14 mouse cellular contexts compared by ENCODE assay signal in the genomic region with DNA sequence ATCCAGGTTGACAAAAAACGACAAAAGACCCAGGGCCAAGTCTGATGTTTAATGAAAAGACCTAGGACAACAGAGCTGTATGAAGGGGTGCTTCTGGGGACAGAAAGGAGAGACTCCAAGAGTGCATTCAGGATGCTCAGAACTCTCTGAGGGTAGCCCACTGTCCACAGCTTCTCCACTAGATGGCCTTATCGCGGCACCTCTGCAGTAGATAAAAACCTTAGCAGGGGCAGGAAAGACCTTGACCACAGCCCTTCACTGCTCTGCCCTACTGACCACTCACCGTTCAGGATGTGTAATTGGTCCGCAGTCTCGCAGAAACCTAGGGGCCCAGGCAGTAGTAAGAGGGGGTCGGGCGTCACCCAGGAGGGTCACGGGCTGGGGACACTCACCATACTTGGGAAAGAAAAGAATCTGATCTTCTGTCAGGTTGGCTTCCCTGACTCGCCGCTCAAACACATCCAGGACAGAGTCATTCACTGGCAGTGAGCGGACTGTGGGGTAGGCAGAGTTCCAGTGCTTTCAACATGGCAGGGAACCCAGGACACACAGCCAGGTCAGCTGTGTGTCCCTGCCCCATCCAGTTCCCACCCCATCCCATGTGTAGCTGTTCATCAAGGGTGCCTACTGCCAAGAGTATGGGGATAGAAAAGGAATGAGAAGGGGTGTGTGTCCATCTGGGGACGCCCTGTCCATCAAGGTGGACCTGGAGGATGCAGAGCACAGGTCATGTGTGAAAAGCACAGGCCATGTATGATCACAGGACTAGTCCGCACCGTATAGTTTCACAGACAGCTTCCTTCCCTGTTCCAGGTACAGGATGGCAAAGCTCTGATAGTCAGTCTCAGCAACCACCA. TPM values are rescaled to one million over a fixed set of nuclear protein-coding genes. Genes with fewer than 3 reads are reported as not detected.
DNase-seq lines count a peak whose midpoint lies in the region; ATAC-seq and TF ChIP-seq lines count a peak whose summit lies in the region.
"Had no signal": no experiment of that assay in that cellular context is flagged by ENCODE, and none has a peak within 500 bp of the region (broad histone marks: within the 10 kb centered on the region; RNA-seq: fewer than 3 reads in every experiment).

No protein-coding gene starts in this region.

- no peaks in the 10 kb centered on the region for H3K36me3 ChIP-seq in liver, adult 2 months (ENCODE audit: control insufficient read depth, insufficient read depth, low read length)
- peaks cover 7% of the 10 kb centered on the region; the same call in 1 of the 2 replicates for H3K36me3 ChIP-seq in liver, embryonic 11.5 days (ENCODE audit: control insufficient read depth, insufficient read depth, low read length)
- H3K36me3 ChIP-seq in MEL (ENCODE audit: control insufficient read depth in 1 of 2, insufficient read depth in 2 of 2, low read length in 2 of 2) = peaks cover 0 to 29% of the 10 kb centered on the region in 2 experiments; a peak in 2 of 4 replicates
- H3K36me3 ChIP-seq in intestine, embryonic 15.5 days = no peaks in the 10 kb centered on the region

- H3K27me3 ChIP-seq in liver, adult 2 months (ENCODE audit: control insufficient read depth, insufficient read depth, low read length) = no peaks in the 10 kb centered on the region
- no peaks in the 10 kb centered on the region for H3K27me3 ChIP-seq in liver, embryonic 11.5 days (replicated peaks; ENCODE audit: control insufficient read depth, insufficient read depth, low read length)
- H3K27me3 ChIP-seq in MEL (ENCODE audit: control insufficient read depth in 1 of 2, insufficient read depth in 2 of 2, low read length in 2 of 2) = no peaks in the 10 kb centered on the region
- no peaks in the 10 kb centered on the region for H3K27me3 ChIP-seq in intestine, embryonic 15.5 days (replicated peaks)
- H3K27me3 ChIP-seq: limb, embryonic 13.5 days; midbrain, embryonic 13.5 days had no signal

- peaks cover 17% of the 10 kb centered on the region for H3K4me1 ChIP-seq in liver, adult 2 months (ENCODE audit: control insufficient read depth, insufficient read depth, low read length)
- peaks cover 31% of the 10 kb centered on the region for H3K4me1 ChIP-seq in liver, embryonic 11.5 days (replicated peaks; ENCODE audit: control insufficient read depth, insufficient read depth, low read length)
- H3K4me1 ChIP-seq in MEL (ENCODE audit: control insufficient read depth in 1 of 2, insufficient read depth in 2 of 2, low read length in 2 of 2) = peaks cover 10 to 36% of the 10 kb centered on the region in 2 experiments
- H3K4me1 ChIP-seq in intestine, embryonic 15.5 days (replicated peaks) = peaks cover 27% of the 10 kb centered on the region

- H3K27ac ChIP-seq in gastrocnemius, adult 2 months = no peak overlapping the region
- H3K27ac ChIP-seq in liver, adult 2 months (replicated peaks; ENCODE audit: insufficient read depth, low read depth, low read length) = peak overlapping the region; percentile 92
- H3K27ac ChIP-seq in liver, embryonic 11.5 days (ENCODE audit: low read depth, low read length) = no peak overlapping the region
- peak overlapping the region; percentile 74 for H3K27ac ChIP-seq in MEL (ENCODE audit: control insufficient read depth, low read depth, low read length)
- H3K27ac ChIP-seq in intestine, embryonic 15.5 days = peak overlapping the region; percentile 58; the same call in 1 of the 2 replicates
- H3K27ac ChIP-seq: left cerebral cortex, adult 2 months; limb, embryonic 13.5 days; midbrain, embryonic 13.5 days had no signal

- peaks cover 10% of the 10 kb centered on the region for H3K79me2 ChIP-seq in liver, adult 2 months (ENCODE audit: control insufficient read depth, insufficient read depth, low read length)
- peaks cover 9% of the 10 kb centered on the region for H3K79me2 ChIP-seq in MEL (ENCODE audit: control insufficient read depth, insufficient read depth, low read length, poor library complexity)

- no peak for DNase-seq in gastrocnemius, adult 2 months
- no peak for DNase-seq in gastrocnemius, postnatal 4 days (ENCODE audit: low spot score in 2 of 2)
- DNase-seq in liver, adult 2 months (ENCODE audit: extremely low read depth, low read depth, low spot score) = peak; percentile 79
- no peak for DNase-seq in liver, embryonic 11.5 days (ENCODE audit: low spot score)
- DNase-seq in MEL (ENCODE audit: low read depth, low spot score) = no peak
- no peak for DNase-seq in left cerebral cortex, adult 8-10 months (ENCODE audit: low spot score in 2 of 2)
- DNase-seq: heart, postnatal 36 days had no signal

- H3K9ac ChIP-seq in liver, adult 2 months (ENCODE audit: low read depth, low read length) = peak overlapping the region; percentile 67
- no peak overlapping the region for H3K9ac ChIP-seq in liver, embryonic 11.5 days (ENCODE audit: low read depth, low read length)
- peak overlapping the region; percentile 51 for H3K9ac ChIP-seq in MEL (ENCODE audit: control insufficient read depth, low read depth, low read length, poor library complexity, severe bottlenecking)
- no peak overlapping the region for H3K9ac ChIP-seq in intestine, embryonic 15.5 days
- H3K9ac ChIP-seq: limb, embryonic 13.5 days; midbrain, embryonic 13.5 days had no signal

- intact Hi-C loops in gastrocnemius, adult 2 months (cut with DNase I) = no loop called here

- TF ChIP-seq CTCF in gastrocnemius, adult 2 months (IDR thresholded peaks at IDR 0.05) = peak; percentile 31
- no peak for TF ChIP-seq CTCF in liver, adult 2 months (IDR thresholded peaks at IDR 0.05; ENCODE audit: low read depth, low read length)
- peak in 2 of 3 experiments; percentile 38 to 39; a peak in 4 of 6 replicates for TF ChIP-seq CTCF in MEL (IDR thresholded peaks at IDR 0.05 in 2 of 3, conservative IDR thresholded peaks at IDR 0.05 in 1 of 3; ENCODE audit: control insufficient read depth in 1 of 3, insufficient read depth in 1 of 3, low read depth in 2 of 3, low read length in 3 of 3, poor library complexity in 1 of 3, severe bottlenecking in 1 of 3)

- no peak for ATAC-seq in liver, embryonic 11.5 days (replicated peaks; ENCODE audit: low FRiP score)
- no peak for ATAC-seq in intestine, embryonic 15.5 days

- TF ChIP-seq RAD21 in MEL (IDR thresholded peaks at IDR 0.05; ENCODE audit: low read depth, low read length) = peak; percentile 25

- no peak for TF ChIP-seq EP300 in MEL (IDR thresholded peaks at IDR 0.05; ENCODE audit: low read depth in 1 of 2, low read length in 2 of 2)

- no peak overlapping the region for H3K4me2 ChIP-seq in liver, embryonic 11.5 days
- no peak overlapping the region for H3K4me2 ChIP-seq in intestine, embryonic 15.5 days (replicated peaks)
- H3K4me2 ChIP-seq: midbrain, embryonic 13.5 days had no signal

- H3K9me3 ChIP-seq in liver, embryonic 11.5 days (ENCODE audit: control insufficient read depth, low read length) = no peaks in the 10 kb centered on the region
- no peaks in the 10 kb centered on the region for H3K9me3 ChIP-seq in MEL (replicated peaks; ENCODE audit: insufficient read depth, low read length)
- no peaks in the 10 kb centered on the region for H3K9me3 ChIP-seq in intestine, embryonic 15.5 days
- H3K9me3 ChIP-seq: limb, embryonic 13.5 days; midbrain, embryonic 13.5 days had no signal

- WGBS in liver, adult 2 months = 38% methylated on average over 15 of the region's 15 CpGs
- WGBS in liver, embryonic 11.5 days = 57% methylated on average over 15 of the region's 15 CpGs
- WGBS in intestine, embryonic 15.5 days = 68% methylated on average over 15 of the region's 15 CpGs

- no peak for TF ChIP-seq POLR2A in liver, adult 2 months (IDR thresholded peaks at IDR 0.05; ENCODE audit: extremely low read depth, insufficient read depth, low read length)
- TF ChIP-seq POLR2A in MEL (IDR thresholded peaks at IDR 0.05; ENCODE audit: control insufficient read depth in 1 of 2, insufficient read depth in 1 of 2, low read depth in 1 of 2, low read length in 2 of 2, poor library complexity in 1 of 2) = no peak

- H3K4me3 ChIP-seq in gastrocnemius, adult 2 months = no peak overlapping the region
- H3K4me3 ChIP-seq in liver, adult 2 months (ENCODE audit: insufficient read depth, low read depth, low read length) = peak overlapping the region; percentile 66
- H3K4me3 ChIP-seq in liver, embryonic 11.5 days (ENCODE audit: low read depth, low read length) = no peak overlapping the region
- H3K4me3 ChIP-seq in MEL (ENCODE audit: control insufficient read depth in 1 of 2, insufficient read depth in 1 of 2, low read depth in 2 of 2, low read length in 2 of 2) = no peak overlapping the region
- no peak overlapping the region for H3K4me3 ChIP-seq in intestine, embryonic 15.5 days (replicated peaks)
- H3K4me3 ChIP-seq: left cerebral cortex, adult 2 months; limb, embryonic 13.5 days; midbrain, embryonic 13.5 days had no signal

RNA-seq across cellular contexts. Expression of a gene that starts 1.7 kb away (rescaled TPM):
- 10 to 100 TPM; 76.9 to 88.4 TPM for total RNA-seq in gastrocnemius, adult 2 months (2021)
- 10 to 100 TPM; 62.5 to 71.4 TPM for total RNA-seq in gastrocnemius, postnatal 4 days (2021)
- 18.6 and 24.0 TPM in 2 replicates for total RNA-seq in liver, adult 2 months (2014; rRNA removed)
- polyA plus RNA-seq in liver, adult 2 months (2012; rRNA removed) = 18.8 and 19.4 TPM in 2 replicates
- polyA plus RNA-seq in liver, embryonic 11.5 days (2014; fragmentation: Nextera tagmentation; extraction: Ambion mirVana) = 63.3 and 63.6 TPM in 2 replicates
- 27.5 and 29.2 TPM in 2 replicates for total RNA-seq in MEL (2012; rRNA removed)
- polyA plus RNA-seq in MEL (2012; ENCODE audit: insufficient read depth in 1 of 2, insufficient read length in 2 of 2, low read depth in 1 of 2, low replicate concordance in 2 of 2, missing spikeins in 1 of 2) = 10 to 100 TPM in 1 of 2 experiments, not detected in 1; 65.6 TPM
- polyA plus RNA-seq in intestine, embryonic 15.5 days (2015; fragmentation: Nextera tagmentation; extraction: Ambion mirVana) = 57.5 and 65.2 TPM in 2 replicates
- 100 to 1,000 TPM; 105 to 121 (median 113) TPM for total RNA-seq in left cerebral cortex, adult 8-10 months (2022)

RNA-seq across cellular contexts. Expression of a gene that starts 2.7 kb away (rescaled TPM):
- total RNA-seq in gastrocnemius, adult 2 months (2021) = 1 to 10 TPM; 1.1 to 1.6 TPM
- 1 to 10 TPM in 1 of 2 experiments, under 1 TPM in 1; 0.74 to 1.2 TPM for total RNA-seq in gastrocnemius, postnatal 4 days (2021)
- 589 and 721 TPM in 2 replicates for total RNA-seq in liver, adult 2 months (2014; rRNA removed)
- 881 and 939 TPM in 2 replicates for polyA plus RNA-seq in liver, adult 2 months (2012; rRNA removed)
- 14.9 and 16.8 TPM in 2 replicates for polyA plus RNA-seq in liver, embryonic 11.5 days (2014; fragmentation: Nextera tagmentation; extraction: Ambion mirVana)
- total RNA-seq in MEL (2012; rRNA removed) = 1.5 and 2.3 TPM in 2 replicates
- polyA plus RNA-seq in MEL (2012; ENCODE audit: insufficient read depth in 1 of 2, insufficient read length in 2 of 2, low read depth in 1 of 2, low replicate concordance in 2 of 2, missing spikeins in 1 of 2) = 1 to 10 TPM in 1 of 2 experiments, not detected in 1; 5.1 TPM
- polyA plus RNA-seq in intestine, embryonic 15.5 days (2015; fragmentation: Nextera tagmentation; extraction: Ambion mirVana) = 5.4 and 8.3 TPM in 2 replicates
- 1 to 10 TPM in 3 of 4 experiments, under 1 TPM in 1; 0.86 to 1.9 (median 1.6) TPM for total RNA-seq in left cerebral cortex, adult 8-10 months (2022)

RNA-seq across cellular contexts. Expression of a gene that starts 5.1 kb away (rescaled TPM):
- total RNA-seq in gastrocnemius, adult 2 months (2021) = not detected
- not detected for total RNA-seq in gastrocnemius, postnatal 4 days (2021)
- total RNA-seq in liver, adult 2 months (2014; rRNA removed) = 0.40 TPM in 1 of 2 replicates, not detected in the other
- 0.25 and 0.27 TPM in 2 replicates for polyA plus RNA-seq in liver, adult 2 months (2012; rRNA removed)
- polyA plus RNA-seq in liver, embryonic 11.5 days (2014; fragmentation: Nextera tagmentation; extraction: Ambion mirVana) = not detected in 2 replicates
- not detected in 2 replicates for total RNA-seq in MEL (2012; rRNA removed)
- polyA plus RNA-seq in MEL (2012; ENCODE audit: insufficient read depth in 1 of 2, insufficient read length in 2 of 2, low read depth in 1 of 2, low replicate concordance in 2 of 2, missing spikeins in 1 of 2) = not detected
- not detected in 2 replicates for polyA plus RNA-seq in intestine, embryonic 15.5 days (2015; fragmentation: Nextera tagmentation; extraction: Ambion mirVana)
- not detected for total RNA-seq in left cerebral cortex, adult 8-10 months (2022)
- total RNA-seq: adrenal gland, adult 18-20 months; heart, adult 18-20 months; heart, postnatal 36 days; left cerebral cortex, adult 2 months had no signal
- polyA plus RNA-seq: limb, embryonic 13.5 days; lung, postnatal 0 days; midbrain, embryonic 13.5 days had no signal

RNA-seq across cellular contexts. Expression of a gene that starts 29.0 kb away (rescaled TPM):
- total RNA-seq in gastrocnemius, adult 2 months (2021) = not detected
- 1 to 10 TPM; 2.9 to 3.9 TPM for total RNA-seq in gastrocnemius, postnatal 4 days (2021)
- 7.7 and 8.9 TPM in 2 replicates for total RNA-seq in liver, adult 2 months (2014; rRNA removed)
- polyA plus RNA-seq in liver, adult 2 months (2012; rRNA removed) = 18.7 and 40.2 TPM in 2 replicates
- not detected in 2 replicates for polyA plus RNA-seq in liver, embryonic 11.5 days (2014; fragmentation: Nextera tagmentation; extraction: Ambion mirVana)
- not detected in 2 replicates for total RNA-seq in MEL (2012; rRNA removed)
- not detected for polyA plus RNA-seq in MEL (2012; ENCODE audit: insufficient read depth in 1 of 2, insufficient read length in 2 of 2, low read depth in 1 of 2, low replicate concordance in 2 of 2, missing spikeins in 1 of 2)
- 4.6 and 5.8 TPM in 2 replicates for polyA plus RNA-seq in intestine, embryonic 15.5 days (2015; fragmentation: Nextera tagmentation; extraction: Ambion mirVana)
- total RNA-seq in left cerebral cortex, adult 8-10 months (2022) = 1,000 to 10,000 TPM; 1,862 to 2,386 (median 2,226) TPM

RNA-seq across cellular contexts. Expression of a gene that starts 38.0 kb away (rescaled TPM):
- total RNA-seq in gastrocnemius, adult 2 months (2021) = 10 to 100 TPM; 13.6 to 14.4 TPM
- 10 to 100 TPM; 40.0 to 45.9 TPM for total RNA-seq in gastrocnemius, postnatal 4 days (2021)
- total RNA-seq in liver, adult 2 months (2014; rRNA removed) = 30.6 and 36.8 TPM in 2 replicates
- polyA plus RNA-seq in liver, adult 2 months (2012; rRNA removed) = 173 and 181 TPM in 2 replicates
- 9.2 and 14.3 TPM in 2 replicates for polyA plus RNA-seq in liver, embryonic 11.5 days (2014; fragmentation: Nextera tagmentation; extraction: Ambion mirVana)
- total RNA-seq in MEL (2012; rRNA removed) = 13.2 and 18.5 TPM in 2 replicates
- polyA plus RNA-seq in MEL (2012; ENCODE audit: insufficient read depth in 1 of 2, insufficient read length in 2 of 2, low read depth in 1 of 2, low replicate concordance in 2 of 2, missing spikeins in 1 of 2) = 10 to 100 TPM in 1 of 2 experiments, not detected in 1; 22.1 TPM
- 28.0 and 33.2 TPM in 2 replicates for polyA plus RNA-seq in intestine, embryonic 15.5 days (2015; fragmentation: Nextera tagmentation; extraction: Ambion mirVana)
- 10 to 100 TPM; 67.2 to 88.0 (median 78.1) TPM for total RNA-seq in left cerebral cortex, adult 8-10 months (2022)

Comparison
In these comparisons a context has a peak if more than half of its experiments do, and no peak if none do; other contexts are left out.
1. H3K27ac ChIP-seq: peak in liver, adult 2 months (single experiment), MEL (single experiment) and intestine, embryonic 15.5 days (single experiment); none in gastrocnemius, adult 2 months (single experiment) and liver, embryonic 11.5 days (single experiment).
2. H3K9ac ChIP-seq: peak in liver, adult 2 months (single experiment) and MEL (single experiment); none in liver, embryonic 11.5 days (single experiment) and intestine, embryonic 15.5 days (single experiment).
3. RNA of a gene that starts 2.7 kb away (total RNA-seq): 589 to 721 TPM in liver, adult 2 months; 1.5 to 2.3 TPM in MEL, 0.86 to 1.9 TPM in left cerebral cortex, adult 8-10 months, 1.1 to 1.6 TPM in gastrocnemius, adult 2 months and 0.74 to 1.2 TPM in gastrocnemius, postnatal 4 days; every median in the first group is over 100 times any median in the second.